Mouse (Mus musculus): Measurements from ENCODE around the gene Fbxl2. TPM values are rescaled to one million over a fixed set of nuclear protein-coding genes. Genes with fewer than 3 reads are reported as not detected.

The Fbxl2 gene
- polyA plus RNA-seq, 1 experiment from 2014 or later: 0.61 TPM

DNA sequence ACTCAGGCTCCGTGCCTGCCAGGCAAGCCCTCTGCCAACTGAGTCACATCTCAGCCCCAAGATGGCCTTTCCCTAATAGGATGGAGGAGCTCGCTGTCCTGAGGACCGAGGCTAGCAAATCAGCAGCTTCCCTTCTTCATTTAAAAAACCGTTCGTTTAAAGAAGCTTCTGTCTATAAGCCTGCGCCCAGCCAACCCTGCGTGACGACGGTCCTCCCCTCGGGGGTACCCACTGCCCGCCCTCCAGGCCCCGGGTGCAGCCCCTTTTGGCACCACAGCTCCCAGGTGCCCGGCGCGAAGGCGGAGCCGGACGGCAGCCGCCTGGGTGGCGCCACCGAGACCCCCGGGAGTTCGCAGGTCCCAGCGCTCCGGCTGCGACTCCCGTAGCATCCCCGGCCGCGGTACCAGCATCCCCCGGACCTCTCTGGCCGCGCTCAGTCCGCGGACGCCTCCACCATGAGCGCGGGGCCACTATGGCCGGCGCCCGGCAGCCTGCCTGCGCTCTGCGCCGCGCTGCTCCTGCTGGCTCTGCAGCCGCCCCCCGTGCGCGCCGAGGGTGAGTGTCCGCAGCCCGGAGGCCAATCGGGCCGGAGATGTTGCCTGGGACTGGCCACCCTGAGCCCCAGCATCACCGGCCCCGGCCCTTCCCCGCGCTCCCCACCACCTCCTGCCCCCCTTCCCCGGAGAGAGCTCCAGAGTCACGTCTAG lies 11.3 kb upstream of the Fbxl2 start, which contains the start of gene Susd5:
Gene Susd5 (plus strand): TSS at position 51 of the 707 bp plus-strand sequence.
- no peak for ATAC-seq (ENCODE audit: low read depth)
- H3K9me3 ChIP-seq (replicated peaks; ENCODE audit: control insufficient read depth, low read length): no peaks in the 10 kb centered on the region
- no peaks in the 10 kb centered on the region for H3K36me3 ChIP-seq (ENCODE audit: control insufficient read depth, insufficient read depth)
- no peaks in the 10 kb centered on the region for H3K4me1 ChIP-seq (ENCODE audit: control insufficient read depth, low read depth, low read length)
- peaks cover 30% of the 10 kb centered on the region for H3K27me3 ChIP-seq (ENCODE audit: control insufficient read depth, insufficient read depth, low read depth, low read length)
- H3K4me2 ChIP-seq (ENCODE audit: low read depth, low read length): no peak within 1 kb of the TSS; the same call in 1 of the 2 replicates
- no peak within 1 kb of the TSS for H3K9ac ChIP-seq (ENCODE audit: low read depth, low read length)
- H3K4me3 ChIP-seq (ENCODE audit: low read depth, low read length): no peak within 1 kb of the TSS
- WGBS (ENCODE audit: insufficient replicate concordance): 2% methylated on average over 52 of the region's 60 CpGs
- H3K27ac ChIP-seq (ENCODE audit: low read length): no peak within 1 kb of the TSS

- WGBS (ENCODE audit: insufficient replicate concordance): 55% methylated on average over 6 of the region's 6 CpGs
- no peak for ATAC-seq (ENCODE audit: low read depth)
- H3K27ac ChIP-seq (ENCODE audit: low read length): no peak overlapping the region
Observed at GRCm38 (mm10) chr9:114052866-114053265, 6.9 kb upstream of the Fbxl2 start.

GRCm38 (mm10) chr9:114052031-114052430 lies 6.0 kb upstream of the Fbxl2 start:
- Histone ChIP-seq H3K27ac (ENCODE audit: low read length) (no peak overlapping the region), H3K4me3 (ENCODE audit: low read depth, low read length) (no peak overlapping the region), H3K9me3 (replicated peaks; ENCODE audit: control insufficient read depth, low read length) (no peaks in the 10 kb centered on the region), H3K27me3 (ENCODE audit: control insufficient read depth, insufficient read depth, low read depth, low read length) (peaks cover 13% of the 10 kb centered on the region), H3K36me3 (ENCODE audit: control insufficient read depth, insufficient read depth) (no peaks in the 10 kb centered on the region), H3K4me2 (ENCODE audit: low read depth, low read length) (no peak overlapping the region), H3K9ac (ENCODE audit: low read depth, low read length) (no peak overlapping the region), H3K4me1 (ENCODE audit: control insufficient read depth, low read depth, low read length) (no peaks in the 10 kb centered on the region)
- WGBS (ENCODE audit: insufficient replicate concordance): 65% methylated on average over 4 of the region's 4 CpGs
- no peak for ATAC-seq (ENCODE audit: low read depth)

More at GRCm38 (mm10) chr9:114052866-114053265, 6.9 kb upstream of the Fbxl2 start:
- Histone ChIP-seq H3K27me3 (ENCODE audit: control insufficient read depth, insufficient read depth, low read depth, low read length) (peaks cover 21% of the 10 kb centered on the region), H3K9me3 (replicated peaks; ENCODE audit: control insufficient read depth, low read length) (no peaks in the 10 kb centered on the region), H3K9ac (ENCODE audit: low read depth, low read length) (no peak overlapping the region), H3K4me3 (ENCODE audit: low read depth, low read length) (no peak overlapping the region), H3K4me1 (ENCODE audit: control insufficient read depth, low read depth, low read length) (no peaks in the 10 kb centered on the region), H3K4me2 (ENCODE audit: low read depth, low read length) (no peak overlapping the region), H3K36me3 (ENCODE audit: control insufficient read depth, insufficient read depth) (no peaks in the 10 kb centered on the region)

- no peak overlapping the region for H3K4me2 ChIP-seq (ENCODE audit: low read depth, low read length)
- H3K9ac ChIP-seq (ENCODE audit: low read depth, low read length): no peak overlapping the region
- H3K4me1 ChIP-seq (ENCODE audit: control insufficient read depth, low read depth, low read length): no peaks in the 10 kb centered on the region
- H3K9me3 ChIP-seq (replicated peaks; ENCODE audit: control insufficient read depth, low read length): no peaks in the 10 kb centered on the region
- no peaks in the 10 kb centered on the region for H3K36me3 ChIP-seq (ENCODE audit: control insufficient read depth, insufficient read depth)
- H3K27me3 ChIP-seq (ENCODE audit: control insufficient read depth, insufficient read depth, low read depth, low read length): peaks cover under 1% of the 10 kb centered on the region; the same call in 1 of the 2 replicates
- WGBS (ENCODE audit: insufficient replicate concordance): 78% methylated on average over 16 of the region's 16 CpGs
- no peak for ATAC-seq (ENCODE audit: low read depth)
- H3K4me3 ChIP-seq (ENCODE audit: low read depth, low read length): no peak overlapping the region
- no peak overlapping the region for H3K27ac ChIP-seq (ENCODE audit: low read length)
Observed at GRCm38 (mm10) chr9:114050778-114051177, 4.8 kb upstream of the Fbxl2 start.

DNA sequence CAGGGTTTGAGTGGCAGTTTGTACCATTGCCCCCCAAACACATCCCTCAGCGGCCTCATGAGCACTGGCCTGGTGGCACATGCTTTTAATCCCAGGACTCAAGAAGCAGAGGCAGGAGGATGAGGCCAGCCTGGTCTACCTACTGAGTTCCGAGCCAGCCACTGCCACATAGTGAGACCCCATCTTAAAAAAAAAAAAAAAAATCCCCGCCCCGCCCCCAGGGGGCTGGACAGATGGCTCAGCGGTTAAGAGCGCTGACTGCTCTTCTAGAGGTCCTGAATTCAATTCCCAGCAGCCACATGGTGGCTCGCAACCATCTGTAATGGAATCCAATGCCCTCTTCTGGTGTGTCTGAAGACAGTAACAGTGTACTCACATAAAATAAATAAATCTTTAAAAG lies 4.1 kb upstream of the Fbxl2 start:
- Histone ChIP-seq H3K4me2 (ENCODE audit: low read depth, low read length) (no peak overlapping the region), H3K9me3 (replicated peaks; ENCODE audit: control insufficient read depth, low read length) (no peaks in the 10 kb centered on the region), H3K9ac (ENCODE audit: low read depth, low read length) (no peak overlapping the region), H3K4me1 (ENCODE audit: control insufficient read depth, low read depth, low read length) (no peaks in the 10 kb centered on the region), H3K27me3 (ENCODE audit: control insufficient read depth, insufficient read depth, low read depth, low read length) (no peaks in the 10 kb centered on the region), H3K27ac (ENCODE audit: low read length) (no peak overlapping the region), H3K36me3 (ENCODE audit: control insufficient read depth, insufficient read depth) (no peaks in the 10 kb centered on the region), H3K4me3 (ENCODE audit: low read depth, low read length) (no peak overlapping the region)
- WGBS (ENCODE audit: insufficient replicate concordance): 66% methylated on average over 7 of the region's 7 CpGs
- no peak for ATAC-seq (ENCODE audit: low read depth)

DNA sequence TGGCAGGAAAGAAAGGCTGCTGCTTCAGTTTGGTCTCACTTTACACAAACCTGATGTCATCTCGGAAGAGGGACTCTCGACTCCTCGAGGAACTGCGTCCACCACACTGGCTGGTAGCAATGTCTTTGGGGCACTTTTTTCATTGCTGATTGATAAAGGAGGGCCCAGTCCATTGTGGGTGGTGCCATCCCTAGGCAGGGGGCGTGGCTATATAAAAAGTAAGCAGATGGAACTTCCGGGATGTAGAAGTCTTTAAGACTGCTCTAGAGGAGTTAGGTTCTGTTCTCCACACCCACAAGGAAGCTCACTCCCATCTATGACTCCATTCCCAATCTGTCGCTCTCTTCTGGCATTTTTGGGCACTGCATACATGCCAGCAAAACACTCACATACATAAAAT lies 685 bp upstream of the Fbxl2 start:
- ATAC-seq (ENCODE audit: low read depth): no peak
- no peak overlapping the region for H3K27ac ChIP-seq (ENCODE audit: low read length)
- WGBS (ENCODE audit: insufficient replicate concordance): 80% methylated on average over 7 of the region's 7 CpGs
- H3K4me2 ChIP-seq (ENCODE audit: low read depth, low read length): no peak overlapping the region
- no peaks in the 10 kb centered on the region for H3K9me3 ChIP-seq (replicated peaks; ENCODE audit: control insufficient read depth, low read length)
- H3K9ac ChIP-seq (ENCODE audit: low read depth, low read length): no peak overlapping the region
- no peaks in the 10 kb centered on the region for H3K4me1 ChIP-seq (ENCODE audit: control insufficient read depth, low read depth, low read length)
- H3K4me3 ChIP-seq (ENCODE audit: low read depth, low read length): no peak overlapping the region
- H3K27me3 ChIP-seq (ENCODE audit: control insufficient read depth, insufficient read depth, low read depth, low read length): no peaks in the 10 kb centered on the region
- no peaks in the 10 kb centered on the region for H3K36me3 ChIP-seq (ENCODE audit: control insufficient read depth, insufficient read depth)

DNA sequence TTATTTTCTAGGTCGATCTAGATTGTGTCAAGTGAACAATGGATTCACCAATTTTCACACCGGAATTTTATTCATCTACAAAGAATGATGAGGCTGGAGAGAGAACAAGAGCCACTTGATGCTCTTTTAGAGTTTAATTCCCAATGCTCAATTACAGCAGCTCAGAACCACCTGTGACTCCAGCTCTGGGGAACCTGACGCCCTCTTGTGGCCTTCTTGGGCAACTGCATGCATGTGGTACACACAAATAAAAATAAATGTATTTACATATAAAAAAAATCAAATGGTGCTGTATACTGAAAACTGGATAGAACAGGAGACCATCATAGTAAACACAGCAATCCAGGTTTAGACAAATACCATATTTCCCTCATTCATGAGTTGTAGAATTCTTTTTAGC lies 1.5 kb downstream of the Fbxl2 start:
- Histone ChIP-seq H3K9me3 (replicated peaks; ENCODE audit: control insufficient read depth, low read length) (no peaks in the 10 kb centered on the region), H3K27ac (ENCODE audit: low read length) (no peak overlapping the region), H3K27me3 (ENCODE audit: control insufficient read depth, insufficient read depth, low read depth, low read length) (no peaks in the 10 kb centered on the region), H3K4me2 (ENCODE audit: low read depth, low read length) (no peak overlapping the region), H3K4me3 (ENCODE audit: low read depth, low read length) (no peak overlapping the region), H3K9ac (ENCODE audit: low read depth, low read length) (no peak overlapping the region), H3K36me3 (ENCODE audit: control insufficient read depth, insufficient read depth) (no peaks in the 10 kb centered on the region), H3K4me1 (ENCODE audit: control insufficient read depth, low read depth, low read length) (no peaks in the 10 kb centered on the region)
- ATAC-seq (ENCODE audit: low read depth): no peak
- WGBS (ENCODE audit: insufficient replicate concordance): 42% methylated on average over 3 of the region's 3 CpGs

GRCm38 (mm10) chr9:114042490-114042889 lies 3.5 kb downstream of the Fbxl2 start:
- no peak overlapping the region for H3K4me3 ChIP-seq (ENCODE audit: low read depth, low read length)
- WGBS (ENCODE audit: insufficient replicate concordance): 51% methylated on average over 6 of the region's 6 CpGs
- ATAC-seq (ENCODE audit: low read depth): no peak
- H3K4me1 ChIP-seq (ENCODE audit: control insufficient read depth, low read depth, low read length): no peaks in the 10 kb centered on the region
- no peaks in the 10 kb centered on the region for H3K36me3 ChIP-seq (ENCODE audit: control insufficient read depth, insufficient read depth)
- no peak overlapping the region for H3K9ac ChIP-seq (ENCODE audit: low read depth, low read length)
- no peaks in the 10 kb centered on the region for H3K27me3 ChIP-seq (ENCODE audit: control insufficient read depth, insufficient read depth, low read depth, low read length)
- no peak overlapping the region for H3K4me2 ChIP-seq (ENCODE audit: low read depth, low read length)
- H3K9me3 ChIP-seq (replicated peaks; ENCODE audit: control insufficient read depth, low read length): no peaks in the 10 kb centered on the region
- H3K27ac ChIP-seq (ENCODE audit: low read length): no peak overlapping the region

DNA sequence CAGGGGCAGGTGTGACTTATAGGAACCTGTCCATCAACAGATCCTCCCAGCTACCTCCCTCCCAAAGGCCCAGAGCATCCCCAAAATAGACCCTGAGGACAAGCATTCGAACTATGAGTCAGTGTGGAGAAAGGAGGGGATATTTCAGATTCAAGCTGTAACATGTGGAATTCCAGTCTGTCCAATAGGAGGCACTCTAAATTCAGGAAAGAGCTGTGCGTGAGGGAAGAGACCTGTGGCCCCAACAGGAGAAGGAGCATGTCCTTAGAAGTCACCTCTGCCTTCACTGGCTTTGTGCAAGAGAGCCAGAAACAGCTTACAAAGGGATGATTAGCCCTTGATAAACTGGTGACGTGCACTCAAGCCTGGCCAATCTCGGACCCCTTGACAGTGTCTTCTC lies 5.0 kb downstream of the Fbxl2 start:
- no peak for ATAC-seq (ENCODE audit: low read depth)
- WGBS (ENCODE audit: insufficient replicate concordance): 58% methylated on average over 4 of the region's 4 CpGs

More for the DNA sequence above, 5.0 kb downstream of the Fbxl2 start:
- Histone ChIP-seq H3K4me3 (ENCODE audit: low read depth, low read length) (no peak overlapping the region), H3K4me2 (ENCODE audit: low read depth, low read length) (no peak overlapping the region), H3K9ac (ENCODE audit: low read depth, low read length) (no peak overlapping the region), H3K4me1 (ENCODE audit: control insufficient read depth, low read depth, low read length) (no peaks in the 10 kb centered on the region), H3K36me3 (ENCODE audit: control insufficient read depth, insufficient read depth) (no peaks in the 10 kb centered on the region), H3K9me3 (replicated peaks; ENCODE audit: control insufficient read depth, low read length) (no peaks in the 10 kb centered on the region), H3K27ac (ENCODE audit: low read length) (no peak overlapping the region), H3K27me3 (ENCODE audit: control insufficient read depth, insufficient read depth, low read depth, low read length) (no peaks in the 10 kb centered on the region)
